Mouse (Mus musculus) stomach, postnatal 0 days (tissue): ENCODE measurements around the gene Rcor2. TPM values are rescaled to one million over a fixed set of nuclear protein-coding genes. Genes with fewer than 3 reads are reported as not detected.
A peak's percentile ranks its signal among the peaks of the same experiment; 100 is the strongest.

Experiments used
- ATAC-seq: fragments of 200-750 bp; cut with Nextera tagmentation; 2 replicates; pipeline ENCODE4 v1.8.0; 2017; ENCODE audit not compliant: low FRiP score, low TSS enrichment
- DNase-seq: peaks from one replicate; pipeline ENCODE4 v3.0.0-alpha.2; 2016; ENCODE audit warnings: low spot score
- H3K27ac ChIP-seq: fragments of 300-500 bp; sonication (generic); replicated peaks from 2 replicates; pipeline ENCODE4 v1.5.1; 2014; ENCODE audit warnings: mild to moderate bottlenecking, control low read depth
- H3K27me3 ChIP-seq: fragments of 300-500 bp; sonication (generic); 2 replicates; pipeline ENCODE4 v1.6.1; 2014; ENCODE audit warnings: low read length; ENCODE audit not compliant: control insufficient read depth, insufficient read depth
- H3K36me3 ChIP-seq: fragments of 300-500 bp; sonication (generic); 2 replicates; pipeline ENCODE4 v1.6.1; 2014; ENCODE audit warnings: low read length, mixed read lengths; ENCODE audit not compliant: control insufficient read depth, insufficient read depth
- H3K4me1 ChIP-seq: fragments of 300-500 bp; sonication (generic); replicated peaks from 2 replicates; pipeline ENCODE4 v1.6.1; 2014; ENCODE audit warnings: antibody characterized with exemption; ENCODE audit not compliant: control insufficient read depth, insufficient read depth
- H3K4me2 ChIP-seq: fragments of 300-500 bp; sonication (generic); replicated peaks from 2 replicates; pipeline ENCODE4 v1.6.1; 2014; ENCODE audit warnings: low read depth, mild to moderate bottlenecking, control low read depth, moderate library complexity
- H3K4me3 ChIP-seq: fragments of 300-500 bp; sonication (generic); 2 replicates; pipeline ENCODE4 v1.5.1; 2014; ENCODE audit warnings: low read depth, low read length, control low read depth
- H3K9ac ChIP-seq: fragments of 300-500 bp; sonication (generic); 2 replicates; pipeline ENCODE4 v1.6.1; 2014; ENCODE audit warnings: mild to moderate bottlenecking, low read length, control low read depth, mixed read lengths
- H3K9me3 ChIP-seq: fragments of 300-500 bp; sonication (generic); 2 replicates; pipeline ENCODE4 v1.6.1; 2016; ENCODE audit warnings: low read length; ENCODE audit not compliant: control insufficient read depth
- CTCF ChIP-seq: IDR thresholded peaks from 2 replicates; pipeline ENCODE4 v1.5.1; 2016; ENCODE audit warnings: antibody characterized with exemption, low read depth, mild to moderate bottlenecking, moderate library complexity
- EP300 ChIP-seq: optimal IDR thresholded peaks from 2 replicates; pipeline ENCODE3; 2016; ENCODE audit warnings: antibody characterized with exemption
- WGBS: fragments of 180-500 bp; shearing (Covaris S2); extraction: QIAGEN DNeasy Blood & Tissue Kit; methylation state at CpG from one replicate; pipeline ENCODE4 v1.1.7; 2014; 5-methylcytosine and 5-hydroxymethylcytosine counted together
- polyA plus RNA-seq: library from polyadenylated mRNA; unstranded; fragments of >200 nt; fragmentation: Nextera tagmentation; extraction: Ambion mirVana; gene quantifications from 2 replicates; pipeline ENCODE4 v1.2.1, GENCODE M21; 2015

The Rcor2 gene
- polyA plus RNA-seq, 1 experiment from 2014 or later: 2.4 TPM

DNA sequence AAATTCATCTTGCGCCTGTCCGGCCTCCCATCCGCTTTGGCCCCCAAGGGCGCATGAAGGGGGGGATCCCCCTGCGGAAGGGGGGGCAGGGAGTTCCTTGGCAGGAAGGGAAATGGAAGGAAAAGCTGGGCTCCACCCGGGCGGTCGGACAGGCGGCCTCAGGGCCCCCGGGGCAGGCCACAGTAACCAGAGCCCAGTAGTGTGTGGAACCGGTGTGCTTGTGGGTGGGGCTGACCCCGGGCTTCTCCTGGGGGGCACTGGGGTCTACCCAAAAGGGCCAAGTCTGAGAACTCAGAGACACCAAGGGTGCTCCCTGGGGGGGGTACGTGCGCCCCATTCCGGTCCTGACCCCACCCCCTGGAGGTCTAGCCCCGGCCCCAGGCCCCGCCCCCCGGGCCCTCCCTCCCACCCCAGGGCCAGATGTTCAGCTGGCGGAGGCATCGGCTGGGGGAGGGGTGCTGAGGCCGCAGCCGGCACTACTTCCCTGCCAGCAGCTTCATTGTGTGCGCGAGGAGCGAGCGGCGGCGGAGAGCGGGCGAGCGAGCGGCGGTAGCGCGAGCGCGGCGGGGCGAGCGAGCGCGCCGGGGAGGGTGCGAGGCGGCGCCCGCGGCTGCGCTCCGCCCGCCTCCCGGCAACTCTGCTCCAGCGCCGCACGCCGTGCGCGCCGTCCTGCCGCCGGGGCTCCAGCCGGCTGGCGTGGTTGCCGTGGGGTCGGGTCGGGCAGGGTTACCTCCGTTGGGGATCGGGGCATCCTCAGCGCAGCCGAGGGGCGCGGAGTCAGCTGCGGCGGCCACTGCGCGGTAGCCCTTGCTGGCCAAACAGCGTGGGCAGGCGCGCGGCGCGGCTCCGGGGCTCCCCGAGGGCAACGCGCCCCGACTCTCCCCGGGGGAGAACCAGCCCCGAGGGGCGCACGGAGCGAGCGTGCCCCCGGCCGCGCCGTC, 926 bp downstream of the Rcor2 start:
- Histone ChIP-seq H3K4me3 (peak overlapping the region; percentile 73), H3K27me3 (no peaks in the 10 kb centered on the region), H3K9ac (peak overlapping the region; percentile 70), H3K36me3 (no peaks in the 10 kb centered on the region), H3K27ac (peak overlapping the region; percentile 81), H3K9me3 (no peaks in the 10 kb centered on the region), H3K4me1 (peaks cover 24% of the 10 kb centered on the region), H3K4me2 (peak overlapping the region; percentile 97)
- ATAC-seq (peak; percentile 69), DNase-seq (peak; percentile 85)
- TF ChIP-seq EP300: no peak
- TF ChIP-seq CTCF: no peak
- under 1% methylated on average over 61 of the region's 97 CpGs for WGBS

DNA sequence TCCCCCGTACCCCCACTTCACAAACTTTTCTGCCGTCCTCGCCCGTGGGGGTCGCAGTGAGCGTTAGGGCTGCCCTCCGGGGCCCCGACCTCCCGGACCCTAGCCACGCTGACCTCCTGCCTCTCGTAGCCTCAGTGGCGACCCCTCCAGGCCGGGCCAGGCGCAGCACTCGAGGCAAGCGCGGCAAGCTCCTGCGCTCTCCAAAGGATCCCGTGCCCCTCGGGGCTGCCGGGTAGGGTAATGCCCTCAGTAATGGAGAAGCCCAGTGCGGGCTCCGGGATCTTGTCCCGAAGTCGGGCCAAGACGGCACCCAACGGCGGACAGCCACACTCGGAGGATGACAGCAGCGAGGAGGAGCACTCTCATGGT, 1.6 kb downstream of the Rcor2 start:
- ATAC-seq: peak; percentile 39; the same call in 1 of the 2 replicates
- H3K27me3 ChIP-seq: no peaks in the 10 kb centered on the region
- H3K4me1 ChIP-seq: peaks cover 24% of the 10 kb centered on the region
- H3K9ac ChIP-seq: peak overlapping the region; percentile 70
- no peak for TF ChIP-seq EP300
- TF ChIP-seq CTCF: peak; percentile 80
- peak; percentile 83 for DNase-seq
- WGBS: 1% methylated on average over 27 of the region's 30 CpGs
- H3K27ac ChIP-seq: peak overlapping the region; percentile 81
- H3K36me3 ChIP-seq: no peaks in the 10 kb centered on the region
- H3K4me3 ChIP-seq: peak overlapping the region; percentile 73
- H3K9me3 ChIP-seq: no peaks in the 10 kb centered on the region
- peak overlapping the region; percentile 97 for H3K4me2 ChIP-seq

- Histone ChIP-seq H3K4me2 (peak overlapping the region; percentile 97), H3K27me3 (no peaks in the 10 kb centered on the region), H3K9ac (peak overlapping the region; percentile 70), H3K27ac (no peak overlapping the region), H3K4me1 (peaks cover 21% of the 10 kb centered on the region), H3K9me3 (no peaks in the 10 kb centered on the region), H3K4me3 (peak overlapping the region; percentile 73), H3K36me3 (peaks cover 3% of the 10 kb centered on the region; the same call in 1 of the 2 replicates)
- ATAC-seq (no peak), DNase-seq (no peak)
- TF ChIP-seq EP300: no peak
- no peak for TF ChIP-seq CTCF
- 16% methylated on average over 10 of the region's 11 CpGs for whole genome bisulfite sequencing
Observed at GRCm38 (mm10) chr19:7269290-7270044, 2.3 kb downstream of the Rcor2 start.

- TF ChIP-seq EP300: no peak
- TF ChIP-seq CTCF: peak; percentile 54
- Histone ChIP-seq H3K4me1 (peaks cover 5% of the 10 kb centered on the region; the same call in 1 of the 2 replicates), H3K27me3 (no peaks in the 10 kb centered on the region), H3K4me3 (no peak overlapping the region), H3K27ac (no peak overlapping the region), H3K4me2 (no peak overlapping the region), H3K36me3 (peaks cover 16% of the 10 kb centered on the region), H3K9ac (no peak overlapping the region), H3K9me3 (no peaks in the 10 kb centered on the region)
- no peak for DNase-seq
- no peak for ATAC-seq
- whole genome bisulfite sequencing: 86% methylated on average over 4 of the region's 4 CpGs
Observed at GRCm38 (mm10) chr19:7273486-7273885, 6.4 kb downstream of the Rcor2 start.

DNA sequence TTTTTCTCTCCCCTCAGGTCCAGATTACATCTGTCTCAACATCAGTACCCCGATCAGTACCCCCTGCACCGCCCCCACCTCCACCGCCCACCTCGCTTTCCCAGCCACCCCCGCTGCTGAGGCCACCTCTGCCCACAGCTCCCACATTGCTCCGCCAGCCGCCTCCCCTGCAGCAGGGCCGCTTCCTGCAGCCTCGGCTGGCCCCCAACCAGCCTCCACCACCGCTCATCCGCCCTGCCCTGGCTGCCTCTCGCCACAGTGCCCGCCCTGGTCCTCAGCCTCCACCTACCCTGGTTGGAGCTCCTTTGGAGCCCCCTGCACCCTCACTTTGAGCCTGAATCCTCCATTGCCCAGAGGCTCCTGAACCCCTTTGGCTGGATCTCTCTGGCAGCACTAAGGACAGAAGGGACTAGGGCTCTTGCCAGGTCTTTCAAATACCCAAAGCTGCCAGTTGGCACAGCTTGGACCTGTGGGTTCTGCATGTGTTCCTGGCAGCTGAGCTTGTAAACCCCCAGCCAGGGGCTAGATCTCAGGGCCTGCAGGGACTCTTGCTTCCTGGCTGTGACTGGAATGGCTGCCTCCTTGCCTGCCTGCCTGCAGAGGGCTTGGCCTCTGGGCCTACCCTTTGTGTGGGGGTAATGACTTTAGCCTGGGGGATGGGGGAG, 7.3 kb downstream of the Rcor2 start:
- DNase-seq (no peak), ATAC-seq (no peak)
- Histone ChIP-seq H3K9me3 (no peaks in the 10 kb centered on the region), H3K4me1 (no peaks in the 10 kb centered on the region; the same call in 1 of the 2 replicates), H3K9ac (no peak overlapping the region), H3K36me3 (peaks cover 22% of the 10 kb centered on the region), H3K27me3 (no peaks in the 10 kb centered on the region), H3K4me2 (no peak overlapping the region), H3K27ac (no peak overlapping the region; the same call in 1 of the 2 replicates), H3K4me3 (no peak overlapping the region)
- TF ChIP-seq CTCF (no peak), EP300 (no peak)
- 70% methylated on average over 13 of the region's 13 CpGs for WGBS
